Mouse (Mus musculus) ovary, postnatal 10 days (tissue): ENCODE results near the gene Hoxd9.

Experiments used
- DNase-seq: peaks from one replicate; pipeline ENCODE4 v3.0.0; 2022; ENCODE audit warnings: low spot score

Gene Hoxd9

DNA sequence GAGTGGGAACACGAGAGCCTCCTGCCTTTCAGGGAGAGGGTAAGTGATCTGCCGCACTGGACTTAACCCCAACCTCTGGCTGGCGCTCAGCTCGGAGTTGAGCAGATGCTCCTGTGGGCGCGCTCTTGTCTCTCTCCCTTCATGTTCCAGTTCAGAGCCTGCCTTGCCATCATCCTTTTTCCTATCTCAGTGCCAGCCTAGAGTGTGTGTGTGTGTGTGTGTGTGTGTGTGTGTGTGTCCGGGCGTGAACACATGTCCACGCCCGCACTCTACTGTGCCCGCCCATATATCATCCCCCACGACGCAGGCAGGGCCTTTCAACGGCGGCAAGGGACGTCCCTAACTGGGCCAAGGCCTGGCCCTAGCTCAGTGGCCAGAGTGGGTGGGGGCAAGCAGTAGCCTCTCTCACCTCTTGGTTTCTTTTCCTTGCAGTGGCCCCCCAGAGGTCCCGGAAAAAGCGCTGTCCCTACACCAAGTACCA lies 14.0 kb upstream of the Hoxd9 start:
- DNase-seq: no peak

DNA sequence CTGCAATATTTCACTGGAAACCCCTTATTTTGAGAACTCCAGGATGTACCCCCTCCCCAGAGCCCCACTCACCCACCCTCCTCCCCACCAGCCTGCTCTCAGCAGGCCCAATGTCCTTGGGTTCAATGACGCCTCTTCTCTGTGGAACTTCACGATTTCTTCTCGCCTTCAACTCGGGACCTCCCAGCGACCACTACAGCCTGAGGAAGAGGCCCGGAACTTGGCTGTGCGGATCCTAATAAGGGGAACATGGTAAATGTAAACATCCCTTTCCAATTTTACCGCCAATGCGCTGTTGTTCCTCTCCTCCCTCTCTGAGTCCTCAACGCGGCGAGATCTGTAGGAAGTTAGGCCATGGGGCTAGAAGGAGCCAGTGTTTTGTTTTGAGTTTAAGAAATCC lies 13.4 kb upstream of the Hoxd9 start:
- DNase-seq: no peak

DNA sequence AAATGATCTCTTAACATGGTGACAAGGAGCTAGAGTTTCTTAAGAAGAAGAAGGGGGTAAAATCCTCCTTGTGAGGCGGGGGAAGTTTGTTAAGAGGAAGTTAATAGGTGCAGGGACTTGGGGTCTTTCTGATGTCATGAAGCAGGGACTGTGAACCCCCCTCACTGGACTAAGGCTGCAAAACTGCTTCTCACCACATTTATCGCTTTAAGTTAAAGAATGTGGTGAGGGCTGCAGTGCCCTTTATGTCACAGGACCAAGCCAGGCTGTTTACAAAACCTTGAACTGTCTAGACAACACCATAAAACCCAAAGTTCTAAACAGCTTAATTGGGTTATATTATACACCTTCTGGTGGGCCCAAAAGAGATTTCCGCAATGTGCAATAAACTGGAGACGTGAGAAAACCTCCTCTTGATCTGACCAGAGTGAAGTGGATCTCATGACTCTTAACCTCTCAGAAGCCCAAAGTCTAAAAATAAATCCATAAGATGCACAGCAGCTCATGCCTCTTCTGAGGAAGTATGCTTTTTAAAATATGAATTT lies 12.4 kb upstream of the Hoxd9 start:
- DNase-seq: no peak

DNA sequence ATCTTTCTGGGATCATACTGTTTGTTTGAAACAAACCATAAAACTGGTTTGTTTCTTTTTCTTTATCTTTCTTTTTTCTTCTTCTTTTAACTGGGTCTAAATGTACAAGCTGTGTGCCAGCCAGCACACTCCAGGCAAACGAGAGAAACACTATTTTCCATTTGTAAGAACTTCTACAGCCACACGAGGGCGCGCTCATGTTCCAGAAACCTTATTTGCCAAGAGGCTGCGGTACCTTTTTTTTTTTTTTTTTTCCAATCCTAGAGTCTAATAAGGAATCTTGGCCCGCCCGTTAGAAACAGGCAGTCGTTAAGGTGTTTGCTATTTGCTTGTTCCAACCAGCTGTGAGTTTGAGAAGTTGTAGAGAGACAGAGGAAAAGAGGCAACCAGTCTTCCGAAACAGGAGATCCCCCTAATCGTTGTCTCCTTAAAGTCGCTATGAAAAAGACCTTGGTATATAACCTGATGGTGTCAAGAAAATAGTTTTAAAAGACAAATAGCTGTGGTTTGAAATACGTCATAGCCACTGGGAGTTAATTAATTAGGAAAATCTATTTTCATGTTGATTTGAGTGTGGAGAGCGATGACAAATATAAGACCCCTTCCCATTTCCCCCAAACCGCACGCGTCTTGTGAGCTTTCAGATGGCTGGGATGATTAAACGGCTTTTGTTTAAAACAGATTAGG lies 11.1 kb upstream of the Hoxd9 start:
- DNase-seq: no peak

DNA sequence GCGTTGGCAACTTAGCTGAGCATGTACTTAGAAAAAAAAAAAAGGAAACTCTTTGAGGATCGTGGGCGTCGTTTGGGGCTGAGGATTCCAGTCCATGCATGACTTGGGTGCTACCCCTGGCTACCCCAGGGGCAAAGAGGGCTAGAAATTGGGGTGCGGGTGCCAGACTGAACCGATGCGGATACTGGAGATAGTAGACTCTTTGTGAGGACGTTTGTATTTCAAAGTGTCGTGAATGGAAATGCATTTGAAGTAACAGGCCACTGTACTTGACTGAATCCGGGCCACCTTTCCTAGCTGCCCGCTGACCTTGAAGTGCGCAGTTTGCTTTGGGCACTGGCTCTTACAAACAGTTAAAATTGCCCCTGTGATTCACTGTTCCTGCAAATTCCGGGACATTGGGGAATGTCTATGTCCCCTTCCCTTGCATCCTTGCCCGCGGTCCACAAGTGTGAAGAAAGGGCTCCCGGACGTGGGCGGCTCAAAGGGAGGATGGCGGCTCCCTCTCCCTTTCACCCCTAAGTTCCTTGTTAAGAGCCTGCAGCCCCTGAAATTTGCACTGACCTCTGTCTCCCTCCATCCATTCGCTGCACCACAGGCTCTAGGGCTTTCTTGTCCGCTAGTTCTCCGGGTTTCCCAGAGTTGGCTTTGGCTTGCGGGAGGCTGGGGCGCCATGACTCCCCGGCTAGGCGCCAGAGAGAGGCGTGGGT lies 10.4 kb upstream of the Hoxd9 start:
- DNase-seq: no peak

DNA sequence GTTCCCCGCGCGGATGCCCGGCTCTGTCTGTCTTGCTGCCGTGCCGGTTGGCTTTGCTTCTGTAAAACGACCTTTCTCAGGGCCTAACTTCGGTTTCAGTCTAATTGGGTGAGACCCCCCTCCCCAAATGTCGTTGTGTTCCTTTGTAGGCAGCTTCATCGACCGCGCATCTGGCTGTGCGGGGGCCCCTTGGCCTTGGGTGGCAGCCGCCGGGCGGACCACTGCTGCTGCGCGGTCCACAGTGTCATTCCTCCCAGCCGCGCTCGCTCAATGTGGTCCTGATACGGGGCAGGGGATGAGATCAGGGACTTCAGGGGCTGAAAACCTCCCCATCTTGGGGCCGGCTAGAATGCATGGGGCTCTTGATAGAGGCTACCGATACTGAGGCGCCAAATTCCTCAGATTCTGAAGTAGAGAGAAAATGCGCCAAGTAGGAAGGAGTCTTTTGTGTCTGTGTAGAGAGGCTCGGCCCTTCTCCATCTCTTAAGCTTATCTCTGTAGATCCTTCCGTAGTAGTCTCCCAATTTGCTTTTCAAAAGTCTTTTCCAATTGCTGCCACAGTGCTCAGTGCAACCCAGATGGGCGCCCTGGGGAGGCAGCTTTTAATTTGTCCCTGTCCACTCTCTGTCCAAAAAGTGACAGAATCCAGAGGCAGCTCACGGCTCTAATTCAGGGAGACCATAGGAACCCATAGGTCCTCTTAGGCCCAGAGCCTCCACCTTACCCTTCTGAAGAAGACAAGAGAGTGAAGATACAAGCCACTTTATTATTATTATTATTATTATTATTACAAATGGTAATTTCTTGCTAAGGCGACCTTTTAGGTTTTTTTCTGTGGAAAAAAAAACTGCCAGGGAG lies 9.6 kb upstream of the Hoxd9 start:
- no peak for DNase-seq

DNA sequence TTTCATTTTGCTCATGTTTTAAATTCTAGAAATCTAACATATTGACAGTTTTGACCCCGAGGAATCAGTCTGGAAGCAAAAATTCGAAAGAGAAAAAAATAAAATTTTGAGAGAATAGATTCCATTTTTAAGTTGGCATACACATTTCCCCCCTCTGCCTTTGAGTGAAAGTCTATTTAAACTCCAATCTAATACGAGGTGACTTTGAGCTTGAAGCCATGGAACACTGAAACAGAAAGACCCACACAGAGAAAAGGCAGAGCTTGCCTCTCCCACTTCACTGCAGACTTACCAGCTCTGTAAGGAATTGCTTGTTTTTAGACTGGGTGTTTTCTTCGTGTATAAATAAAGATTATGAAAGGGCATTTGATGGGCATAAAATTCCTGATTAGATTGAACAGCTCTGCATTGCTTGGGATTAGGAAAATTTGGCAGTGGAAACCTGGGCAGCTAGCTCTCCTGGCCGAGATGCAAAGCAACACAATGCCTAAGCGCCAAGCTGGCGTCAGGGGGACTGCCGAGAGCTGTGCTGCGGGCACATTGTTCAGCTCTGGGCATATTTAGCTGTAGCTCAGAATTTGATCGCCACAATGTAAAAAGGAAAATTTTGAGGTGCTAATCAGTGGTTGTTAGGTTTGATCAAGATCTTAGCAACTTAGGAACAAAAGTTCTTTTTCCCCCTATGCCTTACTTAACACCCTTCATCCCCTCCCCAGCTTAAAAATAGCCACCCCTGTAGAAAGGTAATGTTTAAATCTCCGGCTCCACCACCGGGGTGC lies 8.5 kb upstream of the Hoxd9 start:
- no peak for DNase-seq

DNA sequence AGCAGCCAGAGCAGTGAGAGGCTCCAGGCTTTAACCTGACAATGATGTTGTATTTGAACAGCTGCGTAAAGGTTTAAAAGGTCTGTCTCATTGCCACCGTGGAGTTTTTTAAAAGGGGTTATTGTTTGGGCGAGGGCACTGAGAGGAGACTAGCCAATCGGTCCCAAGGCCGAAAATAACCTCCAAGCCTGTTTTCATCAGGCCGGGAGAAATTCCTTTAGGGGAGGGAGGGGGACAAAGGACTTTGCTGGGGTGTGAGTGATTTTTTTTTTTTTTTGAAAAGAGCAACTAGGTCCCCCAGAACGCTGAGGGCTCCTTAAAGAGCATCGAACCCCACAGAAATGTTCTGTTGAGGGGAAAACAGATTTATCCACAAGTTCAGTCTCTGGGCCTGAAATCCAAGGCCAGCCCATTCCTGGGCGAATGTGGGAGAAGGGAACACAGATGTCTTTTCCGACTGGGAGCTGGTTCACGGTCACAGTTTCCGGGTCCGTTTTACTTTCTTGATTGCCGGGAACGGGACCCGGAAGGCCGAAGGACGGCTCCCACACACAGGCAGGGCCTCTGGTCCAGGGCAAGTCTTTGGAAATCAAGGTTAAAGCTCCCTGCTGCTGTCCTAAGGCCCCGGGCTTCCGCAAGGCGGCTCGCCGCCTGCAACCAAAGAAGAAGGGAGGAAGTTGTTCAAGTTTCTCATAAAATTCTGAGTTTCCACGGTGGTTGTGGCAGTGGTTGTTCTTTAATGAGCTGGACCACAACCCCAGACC lies 7.8 kb upstream of the Hoxd9 start:
- no peak for DNase-seq

DNA sequence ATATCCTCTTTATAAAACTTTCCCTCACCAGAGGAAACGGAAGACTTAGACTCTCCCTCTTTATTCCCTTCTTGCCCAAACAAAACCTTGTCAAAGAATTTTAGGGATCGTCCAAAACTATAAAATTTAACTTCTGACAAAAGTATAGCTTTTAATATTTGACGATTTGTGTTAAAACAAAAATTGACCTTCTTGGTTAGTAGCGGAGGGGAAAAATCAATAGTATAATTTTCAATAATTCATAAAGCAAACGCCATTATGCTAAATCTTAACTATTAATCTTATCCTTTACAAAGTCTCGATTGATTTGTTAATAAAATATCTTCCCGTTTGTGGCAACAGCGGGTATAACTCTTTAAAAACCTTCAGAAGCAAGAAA lies 7.2 kb upstream of the Hoxd9 start:
- no peak for DNase-seq

DNA sequence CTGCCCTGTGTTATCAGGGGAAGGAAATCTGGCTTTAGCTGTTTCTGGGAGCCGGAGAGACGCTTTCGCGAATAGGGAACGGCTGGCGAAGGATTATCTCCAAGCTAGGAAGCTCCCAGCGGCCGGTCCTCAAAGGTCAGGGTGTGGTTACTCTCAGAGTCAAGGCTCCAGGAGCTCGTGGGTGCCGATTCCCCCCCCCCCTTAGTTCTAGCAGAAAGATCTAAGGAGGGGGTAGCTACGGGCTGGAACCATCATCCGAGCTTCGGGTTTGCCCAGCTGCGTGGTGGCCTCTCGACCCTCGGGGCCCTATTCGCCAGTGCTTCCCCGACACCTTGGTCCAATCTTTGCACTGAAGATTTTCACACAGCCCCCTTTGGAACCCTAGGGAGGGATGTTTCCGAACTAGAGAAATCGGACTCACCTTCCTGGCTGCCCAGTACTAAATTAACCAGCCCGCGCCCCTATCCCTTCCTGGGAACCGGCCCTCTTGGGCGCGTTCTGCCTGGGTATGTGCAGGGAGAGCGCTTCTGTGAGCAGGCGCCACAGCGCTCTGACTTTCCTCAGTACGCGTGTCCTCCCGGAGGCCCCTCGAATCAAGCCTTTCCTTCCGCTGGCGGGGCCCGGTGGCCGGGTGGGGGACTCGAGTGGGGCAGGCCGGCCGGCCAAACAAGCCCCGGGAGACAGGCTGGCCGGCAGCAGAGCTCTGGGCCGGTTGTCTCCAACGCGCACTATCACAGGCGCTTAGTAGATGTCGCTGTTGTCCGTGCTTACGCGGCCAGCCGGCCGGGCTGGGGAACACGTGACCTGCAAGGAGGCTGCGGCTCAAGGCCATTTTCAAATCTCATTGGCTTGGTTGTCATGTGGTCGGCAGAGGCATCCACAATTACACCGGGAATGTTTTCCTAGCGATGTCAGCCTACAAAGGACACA lies 6.2 kb upstream of the Hoxd9 start, which contains the start of gene Hoxd10:
TSS of gene Hoxd10 (plus strand) at position 903 of the 930 bp plus-strand sequence.
- no peak for DNase-seq

DNA sequence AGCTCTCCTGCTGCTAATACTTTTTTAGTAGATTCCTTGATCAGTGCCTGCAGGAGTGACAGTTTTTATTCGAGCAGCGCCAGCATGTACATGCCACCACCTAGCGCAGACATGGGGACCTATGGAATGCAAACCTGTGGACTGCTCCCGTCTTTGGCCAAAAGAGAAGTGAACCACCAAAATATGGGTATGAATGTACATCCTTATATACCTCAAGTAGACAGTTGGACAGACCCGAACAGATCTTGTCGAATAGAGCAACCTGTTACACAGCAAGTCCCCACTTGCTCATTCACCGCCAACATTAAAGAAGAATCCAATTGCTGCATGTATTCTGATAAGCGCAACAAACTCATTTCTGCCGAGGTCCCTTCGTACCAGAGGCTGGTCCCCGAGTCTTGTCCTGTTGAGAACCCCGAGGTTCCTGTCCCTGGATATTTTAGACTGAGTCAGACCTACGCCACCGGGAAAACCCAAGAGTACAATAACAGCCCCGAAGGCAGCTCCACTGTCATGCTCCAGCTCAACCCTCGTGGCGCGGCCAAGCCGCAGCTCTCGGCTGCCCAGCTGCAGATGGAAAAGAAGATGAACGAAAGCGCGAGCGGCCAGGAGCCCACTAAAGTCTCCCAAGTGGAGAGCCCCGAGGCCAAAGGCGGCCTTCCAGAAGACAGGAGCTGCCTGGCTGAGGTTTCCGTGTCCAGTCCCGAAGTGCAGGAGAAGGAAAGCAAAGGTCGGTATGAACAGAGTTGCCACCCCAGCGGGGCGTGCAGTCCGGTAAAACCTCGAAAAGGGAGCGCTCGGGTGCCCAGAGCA lies 5.3 kb upstream of the Hoxd9 start:
- DNase-seq: no peak

DNA sequence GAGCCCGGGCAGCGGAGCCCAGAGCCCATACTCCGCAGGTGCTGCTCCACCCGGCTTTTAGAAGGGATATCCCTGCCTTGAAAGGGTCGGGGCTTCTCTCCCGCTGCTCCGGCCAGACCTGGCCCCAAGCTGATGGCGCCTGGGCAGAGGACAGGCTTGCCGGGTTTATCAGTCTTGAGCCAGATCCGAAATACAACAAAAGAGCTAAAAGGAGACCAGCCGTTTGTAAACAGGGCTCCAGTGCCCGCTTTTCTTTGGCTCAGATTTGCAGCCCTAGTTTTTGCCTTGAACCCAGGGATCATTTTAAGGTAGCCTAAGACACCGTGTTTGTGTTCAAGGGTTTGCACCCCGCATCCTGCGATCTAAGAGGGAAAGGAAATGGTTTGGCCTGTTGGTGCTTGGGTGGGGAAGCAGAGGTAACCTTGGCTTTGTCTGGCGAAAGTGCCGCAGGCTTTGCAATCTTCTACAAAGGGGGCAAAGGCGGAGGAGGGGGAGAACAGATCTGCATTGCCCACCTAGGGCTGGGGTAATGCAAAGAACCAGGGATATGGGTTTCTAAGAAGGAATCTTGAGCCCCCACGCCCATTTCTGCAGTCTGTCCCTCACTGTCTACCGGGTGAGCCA lies 4.6 kb upstream of the Hoxd9 start:
- no peak for DNase-seq

DNA sequence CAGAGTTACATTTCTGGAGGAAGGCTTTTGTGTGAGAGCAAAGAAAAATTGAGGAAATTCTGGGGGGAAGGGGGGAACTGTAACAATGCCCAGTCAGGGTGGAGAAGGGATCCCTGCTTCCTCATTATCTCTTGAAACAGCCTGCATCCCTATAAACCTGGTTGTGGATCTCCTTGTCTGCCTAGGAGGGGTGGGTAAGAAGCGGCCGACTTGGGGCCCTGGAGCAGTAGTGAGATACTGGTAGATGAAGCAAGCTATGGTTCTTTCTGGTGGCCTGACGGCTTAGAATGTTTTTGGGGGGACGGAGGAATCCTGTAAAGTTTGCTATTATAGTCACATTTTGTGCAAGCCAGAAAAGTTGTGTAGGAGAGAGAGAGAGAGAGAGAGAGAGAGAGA lies 4.1 kb upstream of the Hoxd9 start:
- no peak for DNase-seq

DNA sequence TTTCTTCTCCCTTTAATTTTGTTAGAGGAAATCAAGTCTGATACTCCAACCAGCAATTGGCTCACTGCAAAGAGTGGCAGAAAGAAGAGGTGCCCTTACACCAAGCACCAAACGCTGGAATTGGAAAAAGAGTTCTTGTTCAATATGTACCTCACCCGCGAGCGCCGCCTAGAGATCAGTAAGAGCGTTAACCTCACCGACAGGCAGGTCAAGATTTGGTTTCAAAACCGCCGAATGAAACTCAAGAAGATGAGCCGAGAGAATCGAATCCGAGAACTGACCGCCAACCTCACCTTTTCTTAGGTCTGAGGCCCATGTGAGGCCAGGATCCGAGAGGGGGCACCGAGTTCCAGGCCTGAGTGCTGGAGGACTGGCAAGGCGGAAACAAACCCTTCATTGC lies 3.5 kb upstream of the Hoxd9 start:
- DNase-seq: no peak

DNA sequence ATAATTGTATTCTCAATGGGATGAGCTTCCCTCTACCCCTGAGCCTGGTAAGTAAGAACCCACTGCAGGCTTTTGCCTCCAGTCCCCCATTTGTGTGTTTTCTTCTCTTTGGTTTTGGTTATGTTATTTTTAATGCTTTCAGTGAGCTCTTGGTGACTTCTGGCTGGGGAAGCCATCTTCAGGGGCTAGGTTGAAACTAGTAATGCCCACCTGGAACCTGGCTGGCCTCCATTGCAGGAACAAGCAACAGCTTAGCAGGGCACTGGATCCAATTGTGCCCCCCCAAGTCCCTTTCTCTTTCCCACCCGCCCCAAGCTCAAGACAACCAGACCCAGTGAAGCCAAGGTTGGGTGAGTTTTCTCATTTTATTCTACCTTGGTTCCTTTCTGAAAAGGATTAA lies 2.1 kb upstream of the Hoxd9 start:
- no peak for DNase-seq

DNA sequence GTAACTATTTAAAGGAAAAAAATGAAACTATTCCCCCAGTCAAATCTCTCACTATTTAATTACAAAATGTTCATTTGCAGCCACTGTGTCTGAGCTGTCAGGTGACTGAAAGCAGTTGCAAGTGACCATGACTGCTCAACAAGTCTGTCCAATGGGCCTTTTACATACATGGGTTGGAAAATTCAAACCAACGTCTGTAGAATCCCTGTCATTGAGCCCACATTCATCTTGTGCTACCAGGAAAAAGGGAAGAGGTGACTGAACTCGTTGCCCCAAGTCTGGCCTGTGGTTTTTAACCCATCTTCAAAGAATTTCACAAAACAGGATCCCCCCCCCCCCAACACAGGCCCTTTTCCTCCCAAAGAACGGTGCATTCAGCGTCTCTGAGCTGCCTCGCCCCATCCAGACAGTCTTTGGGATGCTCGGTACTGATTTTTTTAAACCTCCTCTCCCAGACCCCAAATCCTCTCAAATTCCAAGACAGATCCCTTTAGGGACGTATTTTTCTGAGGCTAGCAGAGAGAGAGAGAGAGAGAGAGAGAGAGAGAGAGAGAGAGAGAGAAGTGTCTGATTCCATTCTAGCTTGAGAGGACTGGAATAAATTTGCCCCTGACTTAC lies 1.6 kb upstream of the Hoxd9 start:
- no peak for DNase-seq

DNA sequence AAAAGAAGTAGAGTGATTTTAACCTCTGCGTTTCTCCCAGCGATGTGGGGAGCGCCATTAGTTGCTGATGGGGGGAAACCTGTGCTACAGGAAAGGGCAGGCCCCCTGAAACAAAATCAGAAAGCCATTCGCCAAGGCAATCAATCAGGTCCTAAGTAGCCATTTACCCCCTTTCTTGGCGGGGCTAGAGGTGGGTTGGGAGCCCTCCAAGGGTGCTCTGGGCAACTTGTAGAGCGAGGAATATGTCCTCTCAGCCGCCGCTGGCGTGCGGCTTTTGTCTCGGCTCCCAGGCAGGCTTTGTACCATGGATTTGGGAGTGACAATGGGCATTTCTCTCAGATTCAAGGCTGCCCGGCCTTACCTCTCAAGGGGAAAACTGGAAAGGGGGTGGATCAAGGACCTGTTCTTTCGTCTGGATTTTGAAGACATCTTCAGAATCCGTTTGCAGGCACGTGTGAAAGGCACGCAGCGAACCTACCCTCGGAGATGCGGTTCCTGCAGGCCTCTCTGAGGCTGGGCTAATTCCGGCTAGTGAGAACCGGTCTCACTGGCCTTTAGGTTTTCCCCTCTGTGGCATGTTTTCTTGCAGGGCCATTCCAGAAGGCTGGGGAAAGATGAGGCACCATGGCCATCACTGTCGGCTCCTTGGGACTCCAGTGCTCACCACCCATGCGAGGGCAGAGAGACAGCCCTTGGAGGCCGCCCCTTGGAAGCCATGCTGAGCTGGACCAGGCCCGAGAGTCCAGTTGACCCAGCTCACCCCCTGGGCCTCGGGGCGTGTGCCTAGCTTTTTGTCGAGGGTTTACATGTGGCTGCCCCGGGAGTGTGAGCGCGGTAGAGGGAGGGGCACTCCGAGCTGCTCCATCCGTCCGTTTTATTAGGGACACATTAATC lies 838 bp upstream of the Hoxd9 start:
- no peak for DNase-seq
